Mouse (Mus musculus) liver, embryonic 14.5 days (tissue): ENCODE measurements at regions not wholly inside any gene's neighbourhood (a gene's known extent, or its start where the extent isn't known, plus 50 kb on each side); places are given as distances from the start of the nearest gene placed in this dataset.

Experiments
- CTCF ChIP-seq: IDR thresholded peaks from 2 replicates; pipeline ENCODE4 v1.5.1; 2016; ENCODE audit warnings: antibody characterized with exemption, low read depth, control low read depth
- EP300 ChIP-seq: IDR thresholded peaks from 2 replicates; pipeline ENCODE4 v1.6.1; 2016; ENCODE audit warnings: antibody characterized with exemption, low read depth

GRCm38 (mm10) chr3:125289355-125289933 is 114.4 kb upstream of the Ndst4 start:
- TF ChIP-seq CTCF (no peak), EP300 (no peak)
